Mouse (Mus musculus) heart, postnatal 0 days (tissue): ENCODE measurements around the gene Ccdc103.

Experiments used
- CTCF ChIP-seq: IDR thresholded peaks from 2 replicates; pipeline ENCODE4 v1.5.1; 2016; ENCODE audit warnings: antibody characterized with exemption, control low read depth, low read depth
- EP300 ChIP-seq: IDR thresholded peaks from 2 replicates; pipeline ENCODE4 v1.6.1; 2016; ENCODE audit warnings: antibody characterized with exemption, low read depth

DNA sequence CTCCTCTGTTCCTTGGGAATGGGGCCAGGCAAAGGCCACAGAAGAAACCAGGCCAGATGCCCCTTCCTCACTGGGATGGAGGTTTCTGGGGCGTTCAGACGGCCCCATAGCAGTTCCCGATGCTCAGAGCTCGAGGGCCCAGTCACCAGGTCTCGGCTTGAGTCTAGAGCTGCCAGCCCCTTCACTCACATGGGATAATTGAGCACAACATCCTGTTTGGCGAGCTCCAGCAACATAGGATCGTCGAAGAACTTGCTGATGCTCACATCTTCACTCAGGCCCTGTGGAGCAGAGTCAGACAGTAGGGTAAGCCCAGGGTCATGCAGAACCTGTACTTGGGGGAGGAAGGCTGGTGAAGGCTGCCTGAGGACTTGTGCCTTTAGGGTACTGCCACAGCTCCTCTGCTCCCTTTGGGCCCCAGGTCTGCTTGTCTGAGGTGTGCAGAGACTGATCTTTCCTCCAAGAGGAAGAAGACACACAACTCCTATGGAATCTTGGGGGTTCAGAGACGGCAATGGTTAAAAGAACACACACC lies 42.3 kb upstream of the Ccdc103 start:
- no peak for TF ChIP-seq CTCF
- TF ChIP-seq EP300, result no peak
